Mouse (Mus musculus) MEL-GATA-1-ER (cell line): Measurements from ENCODE around the gene Metrn.
A peak's percentile ranks its signal among the peaks of the same experiment; 100 is the strongest.

Experiments used
- DNase-seq: peaks from one replicate; pipeline ENCODE4 v3.0.0-alpha.2; 2012; ENCODE audit warnings: low read depth; ENCODE audit errors: extremely low read depth

Metrn gene

DNA sequence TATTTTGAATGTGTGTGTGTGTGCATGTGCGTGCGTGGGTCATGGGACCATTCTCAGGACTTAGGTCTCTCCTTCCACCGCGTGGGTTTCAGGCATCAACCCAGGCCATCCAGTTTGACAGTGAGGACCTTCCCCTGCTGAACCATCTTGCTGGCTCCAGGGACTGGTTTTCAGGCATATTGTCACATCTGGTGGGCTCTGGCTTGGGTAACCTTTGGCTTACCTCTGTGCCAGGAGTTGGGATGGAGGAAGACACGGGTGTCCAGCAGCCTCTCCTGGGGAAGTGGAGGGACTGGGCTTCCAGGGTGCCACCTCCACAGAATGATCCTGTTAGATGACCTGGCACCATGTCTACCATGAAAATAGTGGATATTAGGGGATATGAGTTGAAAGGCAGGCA is 19.0 kb downstream of the Metrn start:
- no peak for DNase-seq

DNA sequence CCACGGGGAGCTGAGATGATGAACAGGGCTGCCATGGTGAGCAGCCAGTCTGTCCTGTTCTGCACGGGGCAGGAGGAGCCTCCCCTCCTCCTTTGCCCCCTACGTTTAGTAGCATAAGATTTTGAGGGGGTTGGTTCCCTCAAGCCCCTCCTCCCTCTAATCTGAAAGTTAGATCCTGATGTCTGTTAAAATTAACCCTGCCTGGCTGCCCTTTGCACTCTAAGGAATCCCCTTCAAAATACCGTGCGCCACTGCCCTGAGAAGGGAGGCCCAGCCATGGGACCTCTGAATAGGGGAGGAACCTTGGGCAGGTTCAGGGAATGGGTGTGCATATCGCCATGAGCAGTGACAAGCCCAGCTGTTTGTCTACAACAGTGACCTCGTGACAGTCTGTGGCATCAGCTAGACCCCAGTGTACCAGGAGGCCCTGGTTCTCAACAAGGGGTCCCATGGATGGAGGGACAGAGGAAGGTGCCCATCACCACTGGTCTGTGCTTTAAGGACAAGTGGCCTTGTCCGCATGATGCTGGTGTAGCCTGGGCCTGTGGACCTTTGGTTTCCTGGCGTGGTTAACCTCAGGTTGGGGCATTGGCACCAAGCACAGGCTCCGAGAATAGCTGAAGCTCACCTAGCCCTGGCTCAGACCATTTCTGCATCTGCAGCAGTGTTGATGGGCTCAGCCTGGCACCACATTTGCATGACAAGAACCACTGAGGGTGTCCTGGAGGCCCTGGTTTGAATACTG is 21.4 kb downstream of the Metrn start:
- no peak for DNase-seq

DNA sequence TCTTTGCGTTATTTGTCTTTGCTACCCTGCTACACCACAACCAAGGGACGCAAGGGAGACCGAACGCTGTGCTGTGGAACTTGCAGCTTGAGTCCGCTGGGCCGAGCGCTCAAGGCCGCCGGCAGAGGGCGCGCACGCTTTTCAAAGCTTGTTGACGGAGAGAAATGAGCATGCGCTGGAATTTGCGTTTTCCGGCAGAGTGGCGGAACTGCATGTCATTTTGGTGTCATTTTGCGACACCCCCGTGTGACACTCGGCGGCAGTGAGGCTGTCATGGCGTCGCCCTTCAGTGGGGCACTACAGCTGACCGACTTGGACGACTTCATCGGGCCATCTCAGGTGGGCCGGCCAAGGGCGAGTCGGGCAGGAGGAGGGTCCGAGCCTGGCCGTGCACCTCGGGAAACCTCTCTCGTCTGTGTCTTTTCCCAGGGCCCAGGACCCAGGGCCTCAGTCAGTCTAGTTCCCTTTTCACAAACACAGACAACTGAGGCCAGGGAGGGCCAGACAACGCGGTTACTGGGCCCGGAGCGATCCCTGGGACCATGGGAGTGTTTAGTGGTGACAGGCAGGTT is 23.3 kb downstream of the Metrn start, which contains the start of gene Narfl:
Gene Narfl, plus strand, starts transcription at position 228 of the 572 bp plus-strand sequence.
- peak; percentile 89 for DNase-seq

DNA sequence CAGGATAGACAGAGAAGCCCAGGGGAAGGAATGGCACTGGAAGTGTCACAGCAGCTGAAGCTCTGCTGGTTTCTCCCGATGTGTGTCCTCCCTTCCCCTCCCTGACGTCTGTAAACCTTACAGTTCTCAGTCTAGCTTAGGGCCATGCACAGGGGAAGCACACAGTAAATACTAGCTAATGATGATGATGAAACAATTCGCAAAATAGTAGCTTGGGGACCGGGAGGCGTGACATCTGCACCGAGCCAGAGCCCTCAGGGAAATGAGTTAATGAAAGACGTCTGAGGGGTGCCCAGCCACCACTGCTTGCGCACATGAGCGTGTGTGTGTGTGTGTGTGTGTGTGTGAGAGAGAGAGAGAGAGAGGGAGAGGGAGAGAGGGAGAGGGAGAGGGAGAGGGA is 27.6 kb downstream of the Metrn start:
- no peak for DNase-seq

DNA sequence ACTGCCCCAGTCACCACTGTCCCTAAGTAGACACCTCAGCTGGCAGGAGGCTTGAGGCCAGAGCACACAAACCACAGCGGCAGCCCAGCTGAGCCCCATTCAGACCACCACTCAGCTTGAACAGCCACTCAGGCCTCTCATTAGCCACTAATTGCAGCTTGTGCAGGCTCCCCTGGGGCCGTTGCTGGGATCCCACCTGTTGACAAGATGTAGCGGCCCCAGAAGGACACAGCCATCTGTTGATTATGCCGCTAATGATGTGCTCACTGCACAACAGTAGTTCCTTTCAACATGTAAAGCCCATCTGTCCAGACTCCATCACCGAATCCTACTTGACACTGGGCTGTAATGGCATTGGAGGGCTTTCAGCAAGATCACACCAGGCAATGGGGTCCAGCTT is 31.1 kb downstream of the Metrn start:
- no peak for DNase-seq

DNA sequence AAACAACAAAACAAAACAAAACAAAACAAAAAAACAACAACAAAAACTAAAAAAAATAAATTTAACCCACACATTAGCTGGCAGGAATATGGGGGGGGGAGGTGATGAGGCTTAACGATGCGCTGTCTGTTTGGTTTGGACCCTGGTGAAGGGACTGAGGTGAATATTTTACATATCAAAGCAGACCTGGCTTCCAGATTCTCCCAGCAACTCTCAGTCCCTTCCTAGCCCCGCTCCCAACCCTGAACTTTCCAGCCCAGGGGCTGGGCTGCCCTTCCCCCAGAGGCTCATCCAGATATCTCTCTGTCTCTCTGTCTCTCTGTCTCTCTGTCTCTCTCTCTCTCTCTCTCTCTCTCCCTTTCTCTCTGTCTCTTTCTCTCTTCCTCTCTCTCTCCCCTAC is 34.3 kb downstream of the Metrn start:
- no peak for DNase-seq

DNA sequence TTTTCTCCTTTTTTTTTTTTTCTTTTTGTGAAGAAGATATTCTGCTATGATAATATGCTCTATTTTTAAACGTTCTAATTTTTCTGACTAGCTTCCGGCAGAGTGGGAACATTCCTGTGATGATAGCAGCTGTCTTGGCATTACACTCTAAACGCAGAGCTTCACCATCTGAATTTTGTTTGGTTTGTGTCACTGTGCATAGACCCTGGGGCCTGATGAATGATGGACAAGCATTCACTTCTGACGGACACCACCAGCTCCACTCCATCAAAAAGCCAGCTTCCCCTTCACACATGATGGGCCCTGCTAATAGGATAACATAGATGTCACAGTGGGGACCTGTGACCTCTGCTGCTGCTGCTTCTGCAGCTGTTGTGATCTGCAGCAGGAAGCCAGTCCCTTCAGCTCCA is 35.4 kb downstream of the Metrn start:
- no peak for DNase-seq

DNA sequence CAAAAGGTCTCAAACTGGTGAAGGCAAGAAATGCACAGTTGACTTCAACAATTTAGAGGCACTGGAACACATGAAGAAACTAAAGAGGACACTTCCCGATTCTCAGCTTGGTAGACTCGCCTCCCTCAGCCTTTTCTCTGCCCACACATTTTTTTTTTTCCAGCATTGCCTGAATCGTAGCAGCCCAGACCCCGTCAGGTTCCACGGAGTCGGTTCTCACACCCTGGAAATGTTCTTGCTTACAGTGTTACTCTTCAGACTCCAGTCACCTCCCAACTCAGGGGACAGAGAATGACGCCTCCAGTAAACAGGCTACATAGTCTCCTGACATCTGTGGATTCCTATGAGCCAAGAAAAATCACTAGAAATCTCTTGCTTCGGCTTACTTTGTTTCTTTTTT is 36.8 kb downstream of the Metrn start:
- DNase-seq = no peak

DNA sequence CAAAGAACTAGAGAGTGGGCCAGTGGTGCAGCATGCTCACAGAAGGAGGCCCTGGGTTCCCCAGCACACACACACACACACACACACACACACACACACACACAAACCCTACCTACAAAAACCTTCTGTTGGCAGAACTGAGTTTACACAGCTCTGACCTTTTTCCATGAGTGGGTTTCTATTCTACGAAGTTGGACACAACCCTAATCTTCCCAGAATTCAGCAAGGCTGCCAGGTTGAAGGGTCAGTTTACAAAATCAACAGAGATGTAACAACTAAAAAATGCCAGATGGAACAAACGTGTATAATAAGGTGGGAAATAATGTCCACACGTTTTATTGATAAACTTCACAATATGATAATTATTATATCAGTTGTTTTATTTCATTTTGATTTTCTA is 39.2 kb downstream of the Metrn start:
- DNase-seq = no peak

DNA sequence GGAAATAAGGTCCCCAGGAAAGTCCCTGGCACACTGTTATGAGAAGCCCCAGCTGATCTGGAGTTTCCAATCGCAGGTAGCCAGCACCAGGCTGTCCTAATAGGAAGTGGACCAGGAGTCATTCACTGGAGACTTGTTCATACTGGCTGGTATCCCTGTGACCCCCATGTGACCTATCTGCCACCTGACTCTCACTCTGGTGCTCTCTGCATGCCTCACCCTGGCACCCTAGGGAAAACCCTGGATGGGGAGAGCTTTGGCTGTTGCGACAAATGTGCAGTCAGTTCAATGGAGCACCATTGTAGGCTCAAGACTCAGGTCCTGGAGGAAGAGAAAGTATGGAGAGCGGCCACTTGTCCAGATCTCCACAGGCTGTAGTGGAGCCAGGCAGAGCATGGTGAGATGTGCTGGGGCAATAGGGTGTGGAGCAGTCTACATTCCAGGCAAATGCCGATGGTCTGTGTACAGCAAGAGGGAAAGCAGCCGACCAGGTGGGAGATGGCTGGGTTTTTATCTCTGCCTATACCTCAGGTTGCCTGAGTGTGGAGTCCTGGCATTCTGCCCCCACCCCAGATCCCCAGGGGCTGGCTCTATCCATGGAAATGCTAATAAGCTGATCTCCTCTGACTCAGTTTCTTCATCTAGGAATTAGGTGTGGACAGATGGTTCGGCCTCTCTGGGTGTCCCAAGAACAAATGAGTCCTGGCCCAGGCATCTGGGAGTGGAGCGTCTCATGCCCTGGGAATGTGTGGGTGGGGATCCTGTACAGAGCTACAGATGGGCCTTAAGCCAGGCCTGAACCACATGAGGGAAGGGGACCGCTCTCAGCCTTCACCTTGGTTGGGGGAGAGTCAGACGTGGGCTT is 40.3 kb downstream of the Metrn start:
- DNase-seq = no peak

DNA sequence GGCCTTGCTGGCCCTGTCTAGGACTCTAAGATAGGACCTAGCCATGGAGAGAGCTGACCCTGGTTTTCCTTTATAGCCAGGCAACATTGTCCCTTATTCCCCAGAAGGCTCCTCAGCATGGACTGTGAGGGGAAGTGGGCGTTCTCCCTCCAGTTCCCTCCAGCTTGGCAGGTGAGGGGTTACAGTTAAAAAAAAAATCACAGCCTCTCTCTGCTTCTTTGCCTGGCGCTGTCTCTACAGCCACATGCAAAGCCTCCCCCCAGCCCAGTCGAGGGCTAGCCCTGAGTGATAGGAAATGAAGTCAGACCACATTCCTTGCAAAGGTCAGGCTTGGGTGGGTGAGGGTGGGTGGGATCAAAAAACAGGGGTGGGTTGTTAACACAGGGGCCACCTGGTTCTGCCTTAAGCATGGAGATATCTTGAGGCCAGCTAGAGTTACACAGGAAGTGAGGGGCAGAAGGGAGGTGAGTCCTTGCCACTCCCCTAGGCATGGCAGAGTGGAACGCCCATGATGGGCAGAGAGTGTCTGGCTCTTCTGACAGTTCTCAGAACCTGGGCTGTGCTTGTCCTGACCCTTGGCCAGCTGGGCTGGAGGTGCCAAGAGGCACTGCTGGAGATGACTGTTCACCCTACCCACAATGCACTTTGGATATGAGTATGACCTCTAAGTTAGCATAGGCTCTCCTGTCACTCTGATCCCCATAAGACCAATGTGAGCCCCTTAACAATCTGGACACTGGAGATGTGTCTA is 41.1 kb downstream of the Metrn start:
- DNase-seq = no peak

DNA sequence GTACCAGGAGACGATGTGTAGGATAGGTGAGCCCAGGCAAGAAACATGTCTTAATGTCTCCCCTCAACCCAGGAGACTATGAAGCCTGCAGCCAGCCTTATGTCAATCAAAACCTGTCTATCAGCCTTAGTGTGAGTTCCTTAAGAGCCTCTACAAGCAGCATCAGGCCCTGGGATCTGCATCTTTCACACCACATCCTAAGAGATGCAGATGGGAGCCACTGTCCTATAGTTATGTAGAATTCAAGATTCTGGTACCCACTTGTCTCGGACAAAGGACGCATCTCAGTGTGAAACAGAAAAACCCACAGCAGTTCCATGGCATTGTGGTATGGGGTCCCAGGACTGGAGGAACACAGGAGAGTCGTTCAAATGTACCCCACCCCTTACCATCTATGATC is 41.9 kb downstream of the Metrn start:
- no peak for DNase-seq

DNA sequence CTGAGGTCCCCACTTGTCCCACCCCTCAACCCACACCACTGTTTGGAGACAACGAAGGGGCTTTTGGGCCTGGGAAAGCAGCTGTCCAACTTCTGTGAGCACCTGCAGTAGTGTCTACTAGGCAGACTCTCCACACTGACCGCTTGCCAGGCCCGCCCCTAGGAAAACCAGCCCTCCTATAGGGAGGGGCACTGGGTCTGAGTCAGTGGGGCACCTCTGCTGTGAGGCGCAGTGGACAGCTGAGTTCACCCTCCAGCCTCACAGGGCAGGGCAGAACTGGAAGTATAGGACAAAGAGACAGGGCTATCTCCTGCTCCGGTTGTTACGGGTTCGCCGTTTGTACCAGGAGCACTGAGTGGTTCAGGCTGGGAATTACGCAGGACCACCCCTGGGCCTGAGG is 42.7 kb downstream of the Metrn start, which contains the start of gene Msln:
Gene Msln, minus strand, starts transcription at position 138 of the 400 bp plus-strand sequence.
- no peak for DNase-seq

DNA sequence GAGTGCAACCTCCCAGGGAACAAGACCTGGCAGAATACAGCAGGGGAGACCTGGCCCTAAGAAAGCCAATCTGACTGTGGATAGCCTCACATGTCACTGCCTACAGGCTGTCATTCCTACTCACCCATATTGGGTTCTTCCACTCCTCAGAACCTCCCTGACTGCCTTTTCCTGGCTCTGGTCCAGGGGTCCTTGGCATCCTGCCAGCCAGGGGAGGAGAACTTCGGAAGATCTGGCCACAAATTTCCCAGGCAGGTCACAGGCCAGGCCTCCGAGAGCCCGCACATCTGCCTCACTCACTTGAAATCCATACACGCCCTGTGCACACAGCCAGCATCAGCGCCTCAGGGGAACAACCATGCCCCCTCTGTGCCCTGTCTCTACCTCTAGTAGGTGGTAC is 45.5 kb downstream of the Metrn start:
- no peak for DNase-seq

DNA sequence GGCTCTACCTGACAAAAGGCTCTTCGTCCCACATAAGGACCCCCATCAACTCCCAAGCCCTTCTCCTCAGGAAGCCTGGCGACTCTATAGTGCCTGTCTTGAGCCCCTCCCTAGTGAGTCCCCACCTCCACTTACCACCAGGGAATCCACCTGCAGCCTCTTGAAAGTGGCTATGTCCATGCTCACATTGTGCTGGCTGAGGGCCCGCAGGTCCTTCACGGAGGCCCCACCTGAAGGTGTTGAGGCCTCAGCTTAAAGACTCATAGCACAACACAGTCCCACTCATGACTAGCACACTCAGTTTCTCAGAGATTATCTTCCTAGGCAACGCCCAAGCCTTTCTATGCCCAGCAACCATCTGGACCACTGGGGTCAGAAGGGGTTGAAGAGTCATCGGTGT is 47.6 kb downstream of the Metrn start:
- DNase-seq = no peak

DNA sequence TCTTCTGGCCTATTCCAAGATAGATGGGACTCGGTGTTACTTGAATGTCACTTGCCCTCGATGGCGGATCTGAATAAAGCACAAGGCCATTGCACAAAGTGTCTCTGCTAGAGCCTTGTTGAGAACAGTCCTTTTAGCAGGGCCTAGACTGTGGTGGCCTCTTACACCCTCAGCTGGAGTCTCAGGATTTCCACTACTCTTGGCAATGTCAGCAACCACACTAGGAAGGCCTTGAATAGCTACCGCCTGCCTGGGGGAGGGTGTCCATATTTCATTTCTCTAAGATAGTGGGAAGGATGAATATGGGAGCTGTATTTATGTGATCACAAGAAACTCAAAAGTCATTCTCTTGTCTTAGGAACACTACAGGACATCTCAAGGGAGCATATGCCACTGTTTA is 48.7 kb downstream of the Metrn start:
- DNase-seq = no peak

DNA sequence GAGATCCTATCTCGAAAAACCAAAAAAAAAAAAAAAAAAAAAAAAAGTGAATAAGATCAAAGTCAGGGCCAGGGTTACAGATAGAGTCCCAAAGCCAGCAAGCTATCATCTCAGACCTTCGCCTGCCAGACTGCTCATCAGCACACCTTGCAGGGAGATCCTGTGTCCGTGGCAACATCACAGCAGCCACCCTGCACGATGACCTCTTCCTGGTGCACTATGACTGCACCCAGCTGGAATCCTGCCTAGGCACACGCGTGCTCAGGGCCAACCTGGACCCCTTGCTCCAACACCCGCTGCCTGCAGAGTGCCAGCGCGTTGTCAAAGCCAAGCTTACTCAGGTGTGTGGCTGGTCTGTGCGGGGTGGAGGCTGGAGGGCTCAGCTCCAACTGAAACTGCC is 52.6 kb downstream of the Metrn start:
- no peak for DNase-seq

DNA sequence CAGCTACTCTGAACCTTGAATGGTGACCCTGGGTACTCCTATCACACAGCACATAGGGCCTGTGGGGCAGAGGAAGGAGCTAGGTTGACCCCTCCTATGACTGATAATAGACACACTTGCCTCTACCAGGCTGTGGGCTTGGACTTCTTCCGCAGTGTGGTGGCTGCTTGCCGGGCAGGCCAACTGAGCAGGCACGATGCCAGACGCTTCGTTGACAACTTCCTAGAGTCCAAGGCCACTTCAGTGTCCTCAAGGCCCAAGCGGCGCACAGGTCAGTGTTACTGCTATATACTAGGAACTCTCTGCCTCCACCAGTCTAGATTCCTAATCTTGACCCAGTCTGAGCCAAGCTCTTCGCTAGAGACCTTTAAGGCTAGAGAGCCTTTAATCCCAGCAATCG is 53.1 kb downstream of the Metrn start:
- no peak for DNase-seq
